Mouse (Mus musculus): ENCODE data around the gene Ms4a2.
A peak's percentile ranks its signal among the peaks of the same experiment; 100 is the strongest.

The Ms4a2 gene

DNA sequence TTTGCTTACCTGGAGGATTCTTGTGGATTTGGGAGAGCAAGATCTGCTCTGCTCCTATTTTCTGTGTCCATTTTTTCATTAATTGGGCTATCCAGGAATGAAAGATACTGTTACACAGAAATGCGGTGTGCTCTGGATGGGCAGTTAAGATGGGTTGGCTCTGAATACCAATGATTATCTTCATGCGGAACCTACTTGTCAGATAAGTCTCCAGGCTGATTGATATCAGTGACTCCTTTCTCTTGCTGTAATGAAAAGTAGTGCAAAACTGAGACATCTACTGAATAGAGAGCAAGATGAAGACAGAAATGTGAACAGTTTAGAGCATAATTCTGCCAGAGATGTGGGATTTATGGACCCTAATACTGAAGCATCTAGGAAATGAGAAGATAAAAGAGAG, at the start of gene Ms4a2:
Gene Ms4a2 (minus strand): TSS at position 169 of the 400 bp plus-strand sequence.
- DNase-seq (ENCODE audit: low spot score in 2 of 2) = no peak

DNA sequence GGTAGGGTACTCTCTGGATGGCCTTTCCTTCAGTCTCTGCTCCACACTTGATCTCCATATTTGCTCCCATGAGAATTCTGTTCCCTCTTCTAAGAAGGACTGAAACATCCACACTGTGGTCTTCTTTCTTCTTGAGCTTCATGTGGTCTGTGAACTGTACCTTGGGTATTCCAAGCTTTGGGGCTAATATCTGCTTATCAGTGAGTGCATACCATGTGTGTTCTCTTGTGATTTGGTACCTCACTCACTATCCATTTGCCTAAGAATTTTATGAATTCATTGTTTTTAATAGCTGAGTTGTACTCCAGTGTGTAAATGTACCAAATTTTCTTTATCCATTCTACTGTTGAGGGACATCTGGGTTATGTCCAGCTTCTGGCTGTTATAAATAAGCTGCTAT, 38.0 kb upstream of the Ms4a2 start:
- no peak for DNase-seq (ENCODE audit: low spot score in 2 of 2)

DNA sequence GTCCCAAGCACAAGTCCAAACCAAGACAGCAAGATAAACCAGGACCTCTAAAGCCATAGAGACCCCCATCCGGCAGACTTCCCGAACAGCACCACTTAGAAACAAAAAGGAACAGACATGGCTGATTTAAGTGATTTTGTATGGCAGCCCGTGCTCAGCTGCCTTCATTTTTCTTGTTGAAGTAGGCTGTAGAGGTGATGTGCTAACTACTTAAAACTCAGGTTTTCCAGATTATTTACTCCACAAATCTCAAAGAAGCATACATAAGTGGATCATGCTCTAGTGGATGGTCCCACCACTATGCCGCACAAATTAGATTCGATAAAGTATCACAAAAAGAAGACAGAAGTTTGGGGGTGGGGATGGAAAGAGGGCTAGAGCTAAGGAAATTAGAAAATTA, 36.9 kb upstream of the Ms4a2 start, which contains the start of gene Oosp2:
Gene Oosp2 (minus strand): TSS at position 101 of the 400 bp plus-strand sequence.
- DNase-seq (ENCODE audit: low spot score in 2 of 2) = no peak

DNA sequence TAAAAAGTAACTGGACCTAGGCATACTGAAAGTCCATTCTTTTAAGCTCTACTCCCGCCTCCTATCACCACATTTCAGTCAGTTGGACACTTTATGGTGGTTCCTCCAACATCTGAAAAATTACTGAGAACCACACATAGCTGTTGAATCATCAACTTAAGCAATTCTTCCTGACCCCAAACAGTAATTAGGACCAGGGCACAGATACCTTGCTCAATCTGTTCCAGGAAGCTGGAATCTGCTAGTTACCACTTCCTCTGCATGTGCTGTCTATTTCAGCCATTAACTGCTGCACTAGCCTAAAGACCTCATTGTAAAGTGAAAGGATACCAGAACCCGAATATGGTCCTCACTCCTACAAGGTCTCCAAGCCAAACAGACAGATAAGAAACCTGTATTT, 35.6 kb upstream of the Ms4a2 start:
- no peak for DNase-seq (ENCODE audit: low spot score in 2 of 2)

DNA sequence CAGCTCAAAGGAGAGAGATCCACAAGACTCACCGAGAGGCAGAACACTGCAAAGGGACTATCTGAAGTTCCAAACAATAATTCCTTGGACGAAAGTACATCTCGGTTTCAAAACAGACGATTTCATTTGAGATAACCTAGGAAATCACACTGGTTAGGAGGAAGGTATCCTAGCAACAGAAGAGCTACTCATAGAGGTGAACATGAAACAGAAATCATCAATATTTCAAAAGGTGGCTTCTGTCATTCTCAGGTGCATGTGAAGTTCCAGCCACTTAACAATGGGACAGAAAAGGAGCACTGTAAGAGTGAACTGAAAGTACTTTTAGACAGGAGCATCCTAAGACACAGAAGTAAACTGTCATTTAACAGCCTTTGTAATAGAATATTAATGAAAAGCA, 26.0 kb upstream of the Ms4a2 start:
- DNase-seq (ENCODE audit: low spot score in 2 of 2) = no peak

DNA sequence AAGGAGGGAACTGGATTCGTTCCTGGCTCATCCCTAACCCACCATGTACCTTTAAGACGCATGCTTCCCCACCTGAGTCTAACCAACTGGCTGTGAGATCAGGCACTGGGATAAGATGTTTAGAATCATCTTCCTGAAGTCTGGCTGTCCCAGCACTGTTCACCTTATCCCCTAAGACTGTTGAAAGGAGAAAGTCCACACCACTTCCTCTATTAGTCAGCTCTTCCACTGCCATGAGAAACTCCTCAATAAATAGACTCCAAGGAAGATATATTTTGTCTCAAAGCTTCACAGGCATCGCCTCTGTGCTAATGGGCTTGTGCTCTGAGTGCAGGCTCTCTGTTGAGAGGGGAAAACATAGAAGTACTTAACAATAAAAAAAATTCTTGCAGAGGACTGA, 22.6 kb upstream of the Ms4a2 start:
- DNase-seq (ENCODE audit: low spot score in 2 of 2) = no peak

DNA sequence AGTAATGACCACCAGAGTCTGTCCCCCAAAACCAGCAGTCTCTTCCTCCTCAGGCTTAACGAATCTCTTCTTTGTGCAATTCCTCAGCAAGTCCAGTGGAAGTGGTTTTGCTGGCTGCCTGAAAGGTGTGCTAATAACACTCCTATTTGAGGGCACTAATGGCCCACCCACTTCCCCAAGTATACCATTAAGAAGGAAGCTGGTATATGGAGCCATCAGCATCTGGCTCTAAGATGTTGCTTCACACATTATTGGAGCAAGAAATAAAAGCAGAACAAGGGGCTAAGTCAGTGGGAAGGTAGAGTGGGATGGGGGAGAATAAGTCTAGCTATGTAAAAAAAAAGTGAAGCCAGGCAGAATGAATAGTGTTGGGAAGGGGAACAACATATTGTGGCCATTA, 17.2 kb upstream of the Ms4a2 start, which contains the start of gene Ms4a3:
Gene Ms4a3 (minus strand): TSS at position 120 of the 400 bp plus-strand sequence.
- DNase-seq (ENCODE audit: low spot score in 2 of 2) = no peak

DNA sequence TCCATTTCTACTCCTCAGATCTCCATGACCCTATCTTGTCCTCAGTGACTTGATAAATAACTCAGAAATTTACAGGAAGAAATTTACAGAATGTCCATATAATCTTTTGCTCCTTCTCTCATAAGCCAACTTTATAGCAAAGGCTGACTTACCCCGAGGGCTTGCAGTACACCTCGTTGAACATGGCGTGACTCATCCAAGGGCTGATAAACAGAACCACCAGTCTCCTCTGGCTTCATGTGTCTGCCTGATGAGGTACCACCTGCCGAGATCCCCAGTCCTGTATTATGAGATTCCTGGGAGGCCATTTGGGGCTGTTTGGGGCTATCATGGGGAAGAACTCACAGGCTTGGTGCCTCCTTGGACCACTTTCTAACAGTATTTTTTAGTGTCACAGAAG, 15.5 kb upstream of the Ms4a2 start:
- DNase-seq (ENCODE audit: low spot score in 2 of 2) = no peak

DNA sequence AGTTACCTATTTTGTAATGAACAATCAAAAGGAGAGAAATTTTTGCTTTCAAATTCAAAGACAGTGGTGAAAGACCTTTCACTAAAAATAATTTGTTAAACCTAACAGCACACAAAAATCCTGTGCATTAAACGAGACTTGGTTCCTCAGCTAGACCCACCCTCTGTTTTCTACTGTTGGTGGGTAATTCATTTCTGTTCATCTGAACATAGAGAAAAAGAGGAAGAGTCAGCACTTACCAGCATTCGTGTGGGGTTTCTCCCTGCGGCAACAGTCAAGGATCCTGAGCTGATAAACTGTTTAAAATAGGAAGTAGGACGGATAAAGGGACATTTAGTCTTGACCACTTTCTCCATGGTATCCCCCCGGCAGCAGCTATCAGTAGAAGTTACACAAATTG, 12.1 kb upstream of the Ms4a2 start:
- no peak for DNase-seq (ENCODE audit: low spot score in 2 of 2)

DNA sequence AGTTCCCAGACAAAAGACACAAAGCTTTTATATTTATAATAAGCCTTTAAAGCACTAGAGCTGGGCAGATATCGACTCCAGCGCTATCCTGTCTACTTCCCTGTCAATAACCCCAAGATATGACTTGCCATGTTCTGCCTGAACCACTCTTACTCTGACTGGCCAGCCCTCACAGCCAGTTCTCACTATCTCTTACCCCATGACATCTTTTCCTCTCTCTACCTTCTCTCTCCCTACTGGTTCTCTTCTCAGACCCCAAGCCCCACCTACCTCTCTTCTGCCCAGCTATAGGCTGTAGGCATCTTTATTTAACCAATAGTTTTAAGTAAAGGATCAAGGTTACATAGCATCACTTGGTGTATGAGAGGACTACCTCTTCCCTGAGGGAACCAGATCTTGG, 10.8 kb upstream of the Ms4a2 start:
- DNase-seq (ENCODE audit: low spot score in 2 of 2) = no peak

DNA sequence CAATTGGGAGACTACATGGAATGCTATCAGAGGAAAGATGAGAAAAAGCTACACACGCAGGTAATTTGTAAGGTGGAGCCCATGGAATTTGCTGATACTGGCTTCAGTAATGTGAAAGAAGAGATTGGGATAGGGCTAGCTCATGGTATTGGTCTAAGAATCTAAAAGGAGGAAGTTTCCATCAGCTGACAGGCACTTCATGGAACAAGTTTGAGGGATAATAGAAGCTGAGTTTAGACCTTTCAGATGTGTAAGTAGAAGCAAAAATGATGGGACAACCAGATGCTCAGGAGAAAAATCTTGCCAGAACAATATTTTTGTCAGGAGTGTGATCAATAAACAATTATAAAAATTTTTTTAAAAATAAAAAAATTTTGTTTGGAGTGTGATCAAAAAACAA, 10.2 kb upstream of the Ms4a2 start:
- no peak for DNase-seq (ENCODE audit: low spot score in 2 of 2)

DNA sequence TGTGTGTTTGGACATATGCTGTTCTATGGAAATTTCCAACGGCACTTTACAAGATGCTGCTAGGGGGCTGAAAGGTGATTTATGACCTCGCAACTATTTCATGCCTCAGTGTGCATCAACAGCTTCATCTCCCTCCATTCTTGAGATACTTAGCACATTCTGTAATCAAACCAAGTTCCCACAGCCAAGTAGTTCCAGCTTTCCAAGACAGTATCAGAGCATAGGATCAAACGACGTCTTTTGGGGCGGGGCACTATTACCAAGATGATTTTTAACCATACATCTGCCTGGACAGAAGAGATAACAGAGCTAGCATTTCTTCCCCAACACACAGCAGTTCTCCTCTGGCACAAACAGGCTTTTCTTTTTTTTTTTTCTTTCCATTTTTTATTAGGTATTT, 1.7 kb upstream of the Ms4a2 start:
- DNase-seq (ENCODE audit: low spot score in 2 of 2) = no peak

DNA sequence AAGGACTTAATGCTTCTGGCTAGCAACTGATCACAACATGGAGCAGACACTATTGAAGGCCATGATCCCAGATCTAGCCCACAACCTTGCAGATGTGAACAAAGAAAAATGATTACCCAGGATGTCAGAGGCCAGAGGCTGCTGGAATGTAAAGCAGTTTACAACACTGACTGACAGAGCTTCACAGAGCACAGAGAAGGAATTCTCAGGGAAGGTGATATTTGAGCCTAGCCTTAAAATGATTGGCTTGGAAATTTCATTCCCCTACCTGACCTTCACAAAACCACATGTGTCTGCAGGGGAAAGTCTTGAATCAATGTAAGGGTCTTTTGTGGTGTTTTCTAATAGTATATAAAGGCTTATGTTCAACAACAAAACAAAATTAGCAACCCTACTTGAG, 1.3 kb upstream of the Ms4a2 start:
- no peak for DNase-seq (ENCODE audit: low spot score in 2 of 2)

DNA sequence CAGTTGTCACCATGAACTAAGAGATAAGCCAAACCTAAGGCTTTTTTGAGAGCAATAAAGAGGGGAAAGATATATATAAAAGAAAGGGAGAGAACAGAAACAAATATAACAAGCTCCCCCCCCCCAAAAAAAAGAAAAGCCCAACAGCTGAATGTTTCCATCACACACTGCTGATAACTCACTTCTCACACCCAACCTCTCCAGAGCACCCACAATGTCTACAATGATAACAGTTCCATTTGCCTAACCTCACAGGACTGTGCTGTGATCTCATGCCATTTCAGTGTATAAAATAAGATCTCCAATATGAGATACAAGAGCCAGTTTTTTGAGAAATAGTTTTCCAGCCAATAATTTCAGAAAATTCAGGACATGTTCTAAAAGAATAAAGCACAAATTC, 5.5 kb downstream of the Ms4a2 start:
- no peak for DNase-seq (ENCODE audit: low spot score in 2 of 2)

DNA sequence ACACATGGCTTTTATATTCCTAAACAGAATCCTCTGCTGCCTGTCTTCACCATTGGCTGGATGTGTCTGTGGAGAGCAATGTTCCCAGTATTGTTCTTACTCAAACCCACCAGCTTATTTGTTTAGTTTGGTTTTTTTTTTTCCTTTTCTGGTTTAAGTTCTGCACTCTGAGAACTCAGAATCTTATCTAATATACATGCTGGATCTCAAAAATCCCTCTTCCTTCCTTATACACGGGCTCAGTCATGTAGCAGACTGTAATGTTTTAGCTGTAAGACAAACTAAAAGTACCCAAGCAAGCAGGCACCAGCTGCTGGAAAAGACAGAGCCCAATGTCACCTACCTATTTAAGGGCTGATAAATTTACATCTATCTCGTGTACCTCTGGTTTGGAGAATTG, 8.7 kb downstream of the Ms4a2 start:
- no peak for DNase-seq (ENCODE audit: low spot score in 2 of 2)

DNA sequence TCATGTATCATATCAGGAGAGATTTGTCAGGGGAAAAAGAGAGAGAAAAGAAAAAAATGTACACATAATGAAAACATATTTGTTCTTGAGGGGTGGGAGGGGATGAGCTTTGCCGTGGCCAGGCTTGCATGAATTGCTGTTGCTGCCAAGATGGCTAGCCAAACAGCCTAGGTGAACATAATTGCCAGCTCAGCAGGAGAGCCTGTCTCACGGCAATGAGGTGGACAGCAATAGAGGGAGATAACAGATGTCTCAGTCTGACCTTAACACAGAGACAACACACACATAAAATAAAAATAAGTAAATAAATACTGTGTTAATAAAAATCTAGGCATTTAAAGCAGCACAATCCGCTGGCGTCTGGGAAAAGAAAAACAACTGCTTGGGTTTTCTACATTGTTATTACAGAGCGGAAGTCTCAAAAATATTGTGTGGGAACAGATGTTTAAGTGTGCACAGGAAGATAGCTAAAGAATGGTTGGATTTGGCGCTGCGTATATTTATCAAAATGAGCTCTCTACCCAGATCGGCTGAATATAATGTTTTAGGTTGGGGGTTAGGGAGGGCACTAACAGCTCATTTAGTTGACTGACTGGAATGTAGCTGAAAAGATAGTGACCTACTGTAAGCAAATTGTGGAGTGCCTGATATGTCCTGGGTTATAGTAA, 9.6 kb downstream of the Ms4a2 start:
- no peak for DNase-seq (ENCODE audit: low spot score in 2 of 2)

DNA sequence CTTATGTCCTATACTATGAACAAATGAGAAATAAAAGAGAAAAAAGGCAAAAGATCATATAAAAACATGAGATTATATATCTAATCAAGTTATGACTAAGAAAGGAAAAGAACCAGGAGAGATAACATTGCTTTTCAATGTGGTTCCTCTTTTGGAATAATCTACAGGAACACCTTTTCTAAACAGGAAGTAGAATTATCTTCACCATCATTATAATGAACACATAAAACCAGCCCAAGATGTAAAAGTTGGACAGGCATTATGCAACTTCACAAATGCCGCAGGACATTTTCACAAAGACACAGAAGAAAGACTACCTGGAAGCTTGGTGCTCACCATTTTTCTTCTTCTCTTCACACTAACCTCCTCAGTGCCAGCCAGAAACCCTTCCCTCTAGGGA, 10.4 kb downstream of the Ms4a2 start:
- no peak for DNase-seq (ENCODE audit: low spot score in 2 of 2)

DNA sequence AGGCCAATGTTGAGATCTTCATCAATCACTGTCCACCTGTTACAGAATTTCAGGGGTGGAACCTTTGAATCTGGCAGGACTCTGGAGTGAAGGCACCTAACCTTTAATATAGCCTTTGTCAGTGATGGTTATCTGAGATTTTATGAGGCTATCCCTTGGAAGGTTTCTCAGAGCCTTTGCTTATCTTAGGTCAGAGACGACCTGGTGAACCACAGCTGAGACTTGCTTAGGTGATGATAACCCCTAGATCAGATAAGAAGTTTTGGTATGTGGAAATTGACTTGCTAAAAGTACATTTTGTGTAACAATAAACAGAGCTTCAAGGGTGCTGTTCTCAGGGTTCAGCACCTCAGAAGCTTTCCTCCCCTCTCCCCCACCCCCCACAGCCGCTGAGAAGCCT, 11.2 kb downstream of the Ms4a2 start:
- DNase-seq (ENCODE audit: low spot score in 2 of 2) = no peak

DNA sequence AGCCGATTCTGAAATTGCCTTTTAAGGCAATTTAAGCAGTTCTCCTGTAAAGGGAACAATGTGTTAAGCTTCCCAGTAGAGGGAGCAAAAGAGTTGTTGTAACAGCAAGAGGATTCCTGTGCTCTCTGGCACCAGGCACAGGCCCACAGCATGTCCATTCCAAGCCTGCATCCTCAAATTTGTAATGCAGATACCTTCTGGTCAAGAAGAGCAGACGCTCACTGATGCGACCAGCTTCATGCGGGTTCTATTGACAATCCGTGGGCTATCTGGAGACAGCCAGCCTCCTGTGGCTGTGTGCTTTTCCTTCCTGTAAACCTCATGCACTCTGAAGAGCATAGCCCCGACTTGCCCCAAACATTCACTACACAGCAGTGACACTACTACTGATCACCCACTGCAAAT, 12.0 kb downstream of the Ms4a2 start:
- DNase-seq (ENCODE audit: low spot score in 2 of 2) = no peak

DNA sequence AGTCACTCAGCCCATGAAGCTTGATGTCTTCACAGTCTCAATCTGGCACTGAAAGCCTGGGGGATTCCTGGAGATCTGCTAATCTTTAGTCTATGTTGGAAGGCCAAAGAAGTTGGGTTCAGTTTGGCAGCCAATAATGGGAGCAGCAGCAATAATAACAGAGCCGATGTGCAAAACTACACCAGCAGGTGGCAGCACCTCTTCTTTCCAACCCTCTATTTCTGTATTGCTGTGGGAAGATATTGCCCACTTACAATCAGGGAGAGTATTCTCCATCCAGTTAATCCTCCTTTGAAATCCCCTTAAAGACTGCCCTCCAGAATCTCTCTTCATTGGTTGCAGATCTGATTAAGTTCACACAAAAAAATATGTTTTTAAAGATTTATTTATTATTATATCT, 15.3 kb downstream of the Ms4a2 start:
- peak; percentile 38 to 76 for DNase-seq (ENCODE audit: low spot score in 2 of 2)

DNA sequence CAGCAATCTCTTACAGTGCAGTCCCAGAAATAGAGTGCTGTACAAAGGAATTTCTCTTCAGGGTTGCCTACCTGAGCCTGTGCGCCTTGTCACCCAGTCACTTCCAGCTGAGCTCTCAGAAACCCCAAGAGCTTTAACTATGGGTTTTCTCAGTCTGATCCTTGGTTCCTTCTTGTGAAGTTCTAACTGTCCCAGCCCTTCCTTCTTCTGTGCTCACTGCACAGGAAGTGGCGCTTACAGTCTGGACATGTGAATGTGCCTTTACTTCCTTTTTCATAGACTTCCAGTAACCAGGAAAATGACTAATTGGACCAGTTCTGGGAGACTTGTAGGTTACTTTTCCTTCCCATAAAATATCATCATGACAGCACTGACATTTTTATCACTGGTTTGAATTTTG, 18.9 kb downstream of the Ms4a2 start, which contains the start of gene Ms4a6d:
Gene Ms4a6d (minus strand): TSS at position 247 of the 400 bp plus-strand sequence.
- no peak for DNase-seq (ENCODE audit: low spot score in 2 of 2)

DNA sequence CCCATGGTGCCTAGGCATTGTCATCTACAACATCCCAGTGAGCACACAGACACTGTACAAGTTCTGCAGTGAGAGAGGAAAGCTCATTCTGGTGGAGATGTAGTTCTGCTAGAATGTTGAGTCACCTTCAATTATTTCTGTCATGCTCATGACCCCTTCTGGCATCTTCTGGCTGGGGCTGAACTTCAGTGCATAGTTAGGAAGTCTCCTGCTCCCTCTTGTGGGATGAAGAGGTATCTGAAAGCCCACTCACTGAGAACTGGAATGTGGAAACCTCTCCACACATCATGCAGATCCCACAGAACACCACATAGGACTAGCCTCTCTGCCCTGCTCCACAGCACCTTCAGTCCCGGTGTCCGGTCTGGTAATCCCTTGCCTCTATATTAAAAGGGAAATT, 21.5 kb downstream of the Ms4a2 start:
- DNase-seq (ENCODE audit: low spot score in 2 of 2) = peak in 1 of 2 experiments; percentile 41

DNA sequence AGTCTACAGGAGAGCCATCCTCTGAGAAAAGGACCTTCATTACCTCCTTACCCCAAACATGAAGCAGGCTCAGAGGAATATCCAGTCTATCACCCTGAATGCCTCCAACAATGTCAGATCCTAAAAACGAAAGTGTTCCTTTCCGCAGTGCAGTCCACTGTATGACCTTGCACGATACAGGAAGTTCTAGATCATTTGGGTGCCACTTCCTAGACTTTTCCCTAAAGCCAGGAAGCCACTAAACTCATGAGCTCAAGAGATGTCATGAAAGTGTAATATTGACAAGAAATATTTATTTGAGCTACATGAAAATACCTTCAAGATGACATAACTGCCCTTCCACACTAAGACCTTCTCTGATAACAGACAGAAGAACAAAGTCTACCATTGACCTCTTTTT, 22.2 kb downstream of the Ms4a2 start:
- DNase-seq (ENCODE audit: low spot score in 2 of 2) = no peak

DNA sequence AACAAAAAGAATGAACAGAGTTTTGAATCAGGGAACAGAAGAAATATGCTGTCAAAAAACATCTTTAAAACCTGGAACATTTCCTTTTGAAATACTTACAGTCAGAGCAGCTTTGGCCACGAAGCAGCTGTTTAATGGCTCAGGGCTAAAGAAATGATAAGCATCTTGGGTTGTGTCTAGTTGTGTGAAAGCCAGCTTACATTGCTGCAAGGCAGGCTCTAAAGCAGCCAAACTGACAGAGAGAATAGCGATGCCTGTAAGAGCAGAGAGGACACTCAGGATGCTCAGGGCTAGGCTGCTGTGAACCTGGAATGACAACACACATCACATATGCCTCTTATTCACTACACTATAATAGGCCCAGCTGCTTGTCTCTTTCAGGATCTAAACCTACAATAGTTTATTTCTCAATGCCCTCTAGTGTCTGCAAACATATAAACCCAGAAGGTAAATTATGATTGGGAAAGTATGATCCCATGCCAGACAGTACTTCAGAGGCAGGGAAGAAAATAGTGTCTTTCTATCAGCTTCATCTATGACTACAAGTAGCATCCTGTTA, 33.5 kb downstream of the Ms4a2 start:
- no peak for DNase-seq (ENCODE audit: low spot score in 2 of 2)

Data from spleen, postnatal 4 days (tissue).